Mouse (Mus musculus): ENCODE results near the gene Gm36210.

Gene Gm36210

DNA sequence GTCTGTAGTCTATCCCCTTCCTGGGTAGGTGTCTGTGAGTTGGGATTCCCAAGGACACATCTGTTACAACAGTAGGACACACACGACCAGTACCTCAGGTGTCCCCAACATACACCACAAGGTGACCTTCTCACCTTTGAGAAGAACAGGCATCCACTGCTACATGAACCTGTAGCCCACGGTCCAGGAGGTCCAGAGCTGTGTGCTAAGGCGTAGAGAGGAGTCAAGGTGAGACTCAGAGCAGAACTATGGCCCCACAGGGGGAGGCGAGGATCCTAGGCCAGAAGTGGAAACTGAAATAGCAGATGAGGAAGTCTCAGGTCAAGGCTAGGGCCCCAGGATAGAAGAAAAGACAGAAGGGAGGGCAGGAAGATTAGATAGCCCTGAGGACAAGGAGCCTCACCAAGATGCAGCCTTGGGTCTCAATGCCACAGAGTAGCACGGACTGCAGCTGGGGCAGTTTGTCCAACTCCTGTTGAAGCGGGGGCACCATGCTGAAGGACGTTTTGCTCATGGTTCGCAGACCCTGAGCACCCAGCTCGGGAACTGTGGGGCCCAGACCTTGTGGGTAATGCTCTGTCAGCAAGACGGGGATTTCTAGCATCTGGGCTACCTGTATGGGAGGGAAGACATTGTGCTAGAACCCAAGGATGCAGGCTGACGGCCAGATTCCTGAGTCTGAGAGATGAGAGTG is 55.5 kb downstream of the Gm36210 start:
- no peak for DNase-seq (ENCODE audit: low read depth in 2 of 2, low spot score in 2 of 2)

DNA sequence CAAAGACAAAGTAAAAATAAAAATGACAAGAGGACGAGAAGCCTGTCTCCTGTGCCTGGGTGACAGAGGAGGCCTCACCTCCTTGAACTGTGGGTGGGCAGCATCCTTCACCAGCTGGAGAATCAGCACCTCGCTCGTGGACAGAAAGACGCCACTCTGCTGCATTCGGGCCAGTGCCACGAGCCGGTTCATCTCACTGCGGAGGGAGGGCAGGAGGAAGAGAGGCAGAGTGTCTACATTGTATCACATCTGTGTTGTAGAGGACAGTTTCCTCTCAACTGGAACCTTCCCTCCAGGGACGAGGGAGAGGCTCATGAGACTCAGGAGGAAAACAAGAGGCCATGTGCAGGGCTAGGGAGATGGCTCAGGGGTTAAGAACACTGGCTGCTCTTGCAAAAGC is 56.9 kb downstream of the Gm36210 start:
- DNase-seq (ENCODE audit: low read depth in 2 of 2, low spot score in 2 of 2), result no peak

All from CD8-positive naive resting alpha-beta T cell, adult 2 months (primary cell).